Mouse (Mus musculus): Measurements from ENCODE around the gene Mylpf.

DNA sequence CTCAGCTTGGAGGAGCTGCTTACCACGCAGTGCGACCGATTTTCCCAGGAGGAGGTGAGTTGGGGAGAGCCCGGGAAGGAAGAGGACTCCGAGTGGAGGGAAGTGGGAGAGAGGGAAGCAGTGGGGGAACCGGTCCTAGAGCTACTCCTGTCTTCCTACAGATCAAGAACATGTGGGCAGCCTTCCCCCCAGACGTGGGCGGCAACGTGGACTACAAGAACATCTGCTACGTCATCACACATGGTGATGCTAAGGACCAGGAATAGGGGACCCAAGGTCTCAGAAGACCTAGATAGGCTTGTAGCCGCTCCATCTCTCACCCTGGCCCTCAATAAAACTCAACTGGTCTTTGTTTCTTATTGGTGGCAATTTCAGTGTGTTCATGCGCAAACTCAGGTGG is 5.2 kb downstream of the Mylpf start:
- no peak for TF ChIP-seq CTCF (IDR thresholded peaks at IDR 0.05)
- no peak for TF ChIP-seq EP300 (IDR thresholded peaks at IDR 0.05; ENCODE audit: insufficient read depth, low read depth, low read length)
- TF ChIP-seq POLR2A (IDR thresholded peaks at IDR 0.05; ENCODE audit: insufficient read depth, low read depth, low read length): no peak
